Comparison of ENCODE assay signal across 11 mouse cellular contexts in genomic region chr9:107504662-107505537, GRCm38 (mm10). TPM values are rescaled to one million over a fixed set of nuclear protein-coding genes. Genes with fewer than 3 reads are reported as not detected.
DNase-seq lines count a peak whose midpoint lies in the region; ATAC-seq and TF ChIP-seq lines count a peak whose summit lies in the region.
"Had no signal": no experiment of that assay in that cellular context is flagged by ENCODE, and none has a peak within 500 bp of the region (broad histone marks: within the 10 kb centered on the region; RNA-seq: fewer than 3 reads in every experiment).

No protein-coding gene starts in this region.

- peak overlapping the region; percentile 60 for H3K4me3 ChIP-seq in ES-Bruce4 (ENCODE audit: low read depth, low read length)
- H3K4me3 ChIP-seq in hindbrain, embryonic 15.5 days: no peak overlapping the region
- H3K4me3 ChIP-seq: heart, embryonic 13.5 days had no signal

- WGBS in hindbrain, embryonic 15.5 days: 41% methylated on average over 19 of the region's 19 CpGs

- DNase-seq in heart, adult 11 months: peak; percentile 89
- no peak for DNase-seq in heart, postnatal 10 days
- peak; percentile 42 to 44 for DNase-seq in cerebellum, postnatal 36 days
- no peak for DNase-seq in urinary bladder, postnatal 14 days (ENCODE audit: low spot score)
- no peak for DNase-seq in urinary bladder, postnatal 36 days (ENCODE audit: low spot score in 2 of 2)
- no peak for DNase-seq in heart, adult 8-10 months (ENCODE audit: low spot score)
- DNase-seq: kidney, adult 2 months had no signal

- H3K9ac ChIP-seq in ES-Bruce4 (ENCODE audit: low read depth, poor library complexity, severe bottlenecking): 0 out of 2 replicates have a peak overlapping the region, but pooled peaks have one; percentile 21
- no peak overlapping the region for H3K9ac ChIP-seq in hindbrain, embryonic 15.5 days
- H3K9ac ChIP-seq: heart, embryonic 13.5 days had no signal

- no peak overlapping the region for H3K27ac ChIP-seq in ES-Bruce4 (ENCODE audit: insufficient read depth, low read length)
- peak overlapping the region; percentile 70 for H3K27ac ChIP-seq in hindbrain, embryonic 15.5 days (replicated peaks)
- H3K27ac ChIP-seq: heart, embryonic 13.5 days had no signal

- H3K9me3 ChIP-seq in ES-Bruce4 (replicated peaks; ENCODE audit: control insufficient read depth, insufficient read depth, low read length, poor library complexity, severe bottlenecking): no peaks in the 10 kb centered on the region
- H3K9me3 ChIP-seq in hindbrain, embryonic 15.5 days: no peaks in the 10 kb centered on the region
- H3K9me3 ChIP-seq: heart, embryonic 13.5 days had no signal

- ATAC-seq in hindbrain, embryonic 15.5 days (ENCODE audit: low FRiP score, low read depth): 0 out of 2 replicates have a peak, but pooled peaks have one; percentile 20

- H3K4me1 ChIP-seq in ES-Bruce4 (ENCODE audit: control insufficient read depth, insufficient read depth, low read length): no peaks in the 10 kb centered on the region
- H3K4me1 ChIP-seq in hindbrain, embryonic 15.5 days (replicated peaks): peaks cover 57% of the 10 kb centered on the region

- intact Hi-C loops in heart, postnatal 10 days (cut with DNase I): no loop called here

- TF ChIP-seq CTCF in ES-Bruce4 (IDR thresholded peaks at IDR 0.05; ENCODE audit: low read depth, low read length): no peak

- H3K4me2 ChIP-seq in hindbrain, embryonic 15.5 days: no peak overlapping the region

- H3K36me3 ChIP-seq in ES-Bruce4 (ENCODE audit: control insufficient read depth, insufficient read depth, low read length, poor library complexity, severe bottlenecking): no peaks in the 10 kb centered on the region
- no peaks in the 10 kb centered on the region for H3K36me3 ChIP-seq in hindbrain, embryonic 15.5 days
- H3K36me3 ChIP-seq: heart, embryonic 13.5 days had no signal

- H3K27me3 ChIP-seq in ES-Bruce4 (ENCODE audit: control insufficient read depth, insufficient read depth, low read length, poor library complexity, severe bottlenecking): no peaks in the 10 kb centered on the region
- H3K27me3 ChIP-seq in hindbrain, embryonic 15.5 days: no peaks in the 10 kb centered on the region

- no peak for TF ChIP-seq POLR2A in ES-Bruce4 (IDR thresholded peaks at IDR 0.05; ENCODE audit: insufficient read depth, low read length)

- no peak for TF ChIP-seq EP300 in ES-Bruce4 (IDR thresholded peaks at IDR 0.05; ENCODE audit: insufficient read depth, low read depth, low read length)

RNA-seq across cellular contexts. Expression of gene Tmem115, which starts 28.8 kb away (rescaled TPM):
- total RNA-seq in heart, postnatal 10 days (2021): 10 to 100 TPM; 25.0 to 26.5 TPM
- 10.7 and 11.6 TPM in 2 replicates for polyA plus RNA-seq in ES-Bruce4 (2011; ENCODE audit: insufficient read depth, insufficient read length, low read depth, missing spikeins)
- polyA plus RNA-seq in hindbrain, embryonic 15.5 days (2015; fragmentation: Nextera tagmentation; extraction: Ambion mirVana): 48.1 and 48.5 TPM in 2 replicates
- total RNA-seq in heart, adult 8-10 months (2022): 10 to 100 TPM; 21.2 to 25.6 (median 22.2) TPM

RNA-seq across cellular contexts. Expression of gene Cyb561d2, which starts 37.1 kb away (rescaled TPM):
- 1 to 10 TPM; 5.5 to 6.2 TPM for total RNA-seq in heart, postnatal 10 days (2021)
- polyA plus RNA-seq in ES-Bruce4 (2011; ENCODE audit: insufficient read depth, insufficient read length, low read depth, missing spikeins): 7.7 and 9.2 TPM in 2 replicates
- polyA plus RNA-seq in hindbrain, embryonic 15.5 days (2015; fragmentation: Nextera tagmentation; extraction: Ambion mirVana): 45.3 and 47.3 TPM in 2 replicates
- 1 to 10 TPM; 5.1 to 6.3 (median 5.4) TPM for total RNA-seq in heart, adult 8-10 months (2022)

RNA-seq across cellular contexts. Expression of gene Nprl2, which starts 37.1 kb away (rescaled TPM):
- 10 to 100 TPM; 12.9 to 16.7 TPM for total RNA-seq in heart, postnatal 10 days (2021)
- 32.3 and 32.7 TPM in 2 replicates for polyA plus RNA-seq in ES-Bruce4 (2011; ENCODE audit: insufficient read depth, insufficient read length, low read depth, missing spikeins)
- polyA plus RNA-seq in hindbrain, embryonic 15.5 days (2015; fragmentation: Nextera tagmentation; extraction: Ambion mirVana): 69.2 and 70.2 TPM in 2 replicates
- total RNA-seq in heart, adult 8-10 months (2022): 10 to 100 TPM; 18.4 to 22.6 (median 21.2) TPM

RNA-seq across cellular contexts. Expression of gene Zmynd10, which starts 42.2 kb away (rescaled TPM):
- total RNA-seq in heart, postnatal 10 days (2021): not detected
- not detected in 2 replicates for polyA plus RNA-seq in ES-Bruce4 (2011; ENCODE audit: insufficient read depth, insufficient read length, low read depth, missing spikeins)
- polyA plus RNA-seq in hindbrain, embryonic 15.5 days (2015; fragmentation: Nextera tagmentation; extraction: Ambion mirVana): 3.4 and 4.3 TPM in 2 replicates
- under 1 TPM in 2 of 4 experiments, not detected in 2; 0.35 to 0.40 TPM for total RNA-seq in heart, adult 8-10 months (2022)
- total RNA-seq: neutrophil, adult 5-6 weeks had no signal
- polyA plus RNA-seq: heart, embryonic 13.5 days had no signal

RNA-seq across cellular contexts. Expression of gene Rassf1, which starts 46.5 kb away (rescaled TPM):
- total RNA-seq in heart, postnatal 10 days (2021): 10 to 100 TPM; 28.8 to 32.0 TPM
- polyA plus RNA-seq in ES-Bruce4 (2011; ENCODE audit: insufficient read depth, insufficient read length, low read depth, missing spikeins): 23.7 and 24.8 TPM in 2 replicates
- 43.6 and 43.9 TPM in 2 replicates for polyA plus RNA-seq in hindbrain, embryonic 15.5 days (2015; fragmentation: Nextera tagmentation; extraction: Ambion mirVana)
- 10 to 100 TPM; 12.9 to 14.9 (median 14.4) TPM for total RNA-seq in heart, adult 8-10 months (2022)

Comparison
In these comparisons a context has a peak if more than half of its experiments do, and no peak if none do; other contexts are left out.
1. DNase-seq: peak in heart, adult 11 months (single experiment) and cerebellum, postnatal 36 days (2 of 2); none in heart, postnatal 10 days (0 of 2), urinary bladder, postnatal 14 days (single experiment), urinary bladder, postnatal 36 days (0 of 2) and heart, adult 8-10 months (single experiment).